Mouse (Mus musculus) forebrain, embryonic 15.5 days (tissue): ENCODE measurements around the gene Myl3. TPM values are rescaled to one million over a fixed set of nuclear protein-coding genes. Genes with fewer than 3 reads are reported as not detected.

ENCODE experiments used
- ATAC-seq: fragments of 200-750 bp; cut with Nextera tagmentation; replicated peaks from 2 replicates; pipeline ENCODE4 v1.8.0; 2017; ENCODE audit warnings: mild to moderate bottlenecking, moderate TSS enrichment, moderate library complexity
- H3K27ac ChIP-seq: fragments of 300-500 bp; sonication (generic); replicated peaks from 2 replicates; pipeline ENCODE4 v1.5.1; 2015; ENCODE audit warnings: mild to moderate bottlenecking, inconsistent platforms
- H3K27me3 ChIP-seq: fragments of 300-500 bp; sonication (generic); 2 replicates; pipeline ENCODE4 v1.6.1; 2015; ENCODE audit warnings: inconsistent platforms
- H3K36me3 ChIP-seq: fragments of 300-500 bp; sonication (generic); 2 replicates; pipeline ENCODE4 v1.6.1; 2015; ENCODE audit warnings: mild to moderate bottlenecking, inconsistent platforms
- H3K4me1 ChIP-seq: fragments of 300-500 bp; sonication (generic); 2 replicates; pipeline ENCODE4 v1.6.1; 2015; ENCODE audit warnings: inconsistent platforms
- H3K4me2 ChIP-seq: fragments of 300-500 bp; sonication (generic); replicated peaks from 2 replicates; pipeline ENCODE4 v1.6.1; 2015; ENCODE audit warnings: mild to moderate bottlenecking, inconsistent platforms
- H3K4me3 ChIP-seq: fragments of 300-500 bp; sonication (generic); 2 replicates; pipeline ENCODE4 v1.5.1; 2015; ENCODE audit warnings: mild to moderate bottlenecking, inconsistent platforms
- H3K9ac ChIP-seq: fragments of 300-500 bp; sonication (generic); replicated peaks from 2 replicates; pipeline ENCODE4 v1.6.1; 2015; ENCODE audit warnings: mild to moderate bottlenecking, inconsistent platforms
- H3K9me3 ChIP-seq: fragments of 300-500 bp; sonication (generic); 2 replicates; pipeline ENCODE4 v1.6.1; 2016; ENCODE audit warnings: inconsistent platforms
- WGBS: fragments of 180-500 bp; shearing (Covaris S2); methylation state at CpG from one replicate; pipeline ENCODE4 v1.1.7; 2015; ENCODE audit warnings: mixed read lengths; 5-methylcytosine and 5-hydroxymethylcytosine counted together
- polyA plus RNA-seq: library from polyadenylated mRNA; unstranded; fragments of >200 nt; fragmentation: Nextera tagmentation; extraction: Ambion mirVana; gene quantifications from 2 replicates; pipeline ENCODE4 v1.2.1, GENCODE M21; 2015

Myl3 gene
- polyA plus RNA-seq, 1 experiment from 2014 or later = 0.45 TPM

GRCm38 (mm10) chr9:110803294-110803693, 61.6 kb downstream of the Myl3 start:
- no peak overlapping the region for H3K4me3 ChIP-seq
- no peak overlapping the region for H3K27ac ChIP-seq
- WGBS = 73% methylated on average over 4 of the region's 4 CpGs
- no peak for ATAC-seq
- no peaks in the 10 kb centered on the region for H3K9me3 ChIP-seq
- no peaks in the 10 kb centered on the region for H3K27me3 ChIP-seq
- H3K36me3 ChIP-seq = no peaks in the 10 kb centered on the region
- H3K9ac ChIP-seq = no peak overlapping the region
- H3K4me2 ChIP-seq = no peak overlapping the region
- no peaks in the 10 kb centered on the region for H3K4me1 ChIP-seq

GRCm38 (mm10) chr9:110810051-110810450, 68.4 kb downstream of the Myl3 start:
- no peaks in the 10 kb centered on the region for H3K9me3 ChIP-seq
- H3K9ac ChIP-seq = no peak overlapping the region
- H3K27me3 ChIP-seq = no peaks in the 10 kb centered on the region
- H3K27ac ChIP-seq = no peak overlapping the region
- no peaks in the 10 kb centered on the region for H3K36me3 ChIP-seq
- whole genome bisulfite sequencing = 81% methylated on average over 4 of the region's 4 CpGs
- H3K4me1 ChIP-seq = no peaks in the 10 kb centered on the region
- H3K4me3 ChIP-seq = no peak overlapping the region
- no peak for ATAC-seq
- no peak overlapping the region for H3K4me2 ChIP-seq

GRCm38 (mm10) chr9:110813789-110814188, 72.1 kb downstream of the Myl3 start, which contains the start of gene Prss44:
Gene Prss44 (plus strand): TSS chr9:110813994.
- Histone ChIP-seq H3K27ac (no peak within 1 kb of the TSS), H3K4me3 (no peak within 1 kb of the TSS), H3K27me3 (no peaks in the 10 kb centered on the region), H3K9ac (no peak within 1 kb of the TSS), H3K4me2 (no peak within 1 kb of the TSS), H3K4me1 (no peaks in the 10 kb centered on the region), H3K9me3 (no peaks in the 10 kb centered on the region), H3K36me3 (no peaks in the 10 kb centered on the region)
- ATAC-seq = no peak
- WGBS = 71% methylated on average over 18 of the region's 18 CpGs

Other genes starting within 250 kb of the Myl3 start
- 36.2 and 36.7 TPM in 2 replicates for gene Setd2, start 209.3 kb upstream of the Myl3 start, polyA plus RNA-seq
- gene Nradd, start 117.4 kb upstream of the Myl3 start, polyA plus RNA-seq = 29.1 and 32.8 TPM in 2 replicates
- gene Nbeal2, start 87.7 kb upstream of the Myl3 start, polyA plus RNA-seq = 2.1 and 2.4 TPM in 2 replicates
- 120 and 130 TPM in 2 replicates for gene Ccdc12, start 85.4 kb upstream of the Myl3 start, polyA plus RNA-seq
- 6.3 and 7.0 TPM in 2 replicates for gene Pth1r, start 5.3 kb downstream of the Myl3 start, polyA plus RNA-seq
- gene Prss42, start 56.3 kb downstream of the Myl3 start, polyA plus RNA-seq = not detected in 2 replicates
- gene Prss44, start 72.1 kb downstream of the Myl3 start, polyA plus RNA-seq = not detected in 2 replicates
- not detected in 2 replicates for gene Prss43, start 84.8 kb downstream of the Myl3 start, polyA plus RNA-seq
- 0.20 TPM in 1 of 2 replicates, not detected in the other for gene Prss45, start 92.7 kb downstream of the Myl3 start, polyA plus RNA-seq
- gene Prss46, start 102.6 kb downstream of the Myl3 start, polyA plus RNA-seq = not detected in 2 replicates
- gene Prss50, start 116.1 kb downstream of the Myl3 start, polyA plus RNA-seq = 0.15 and 0.20 TPM in 2 replicates
- 0.60 and 0.74 TPM in 2 replicates for gene Als2cl, start 138.0 kb downstream of the Myl3 start, polyA plus RNA-seq
- 0.92 and 1.2 TPM in 2 replicates for gene Tmie, start 138.3 kb downstream of the Myl3 start, polyA plus RNA-seq
- not detected in 2 replicates for gene Fam240a, start 175.0 kb downstream of the Myl3 start, polyA plus RNA-seq
- not detected in 2 replicates for gene Tdgf1, start 204.3 kb downstream of the Myl3 start, polyA plus RNA-seq
- gene Lrrc2, start 209.7 kb downstream of the Myl3 start, polyA plus RNA-seq = 0.13 and 0.36 TPM in 2 replicates
- not detected in 2 replicates for gene Rtp3, start 248.7 kb downstream of the Myl3 start, polyA plus RNA-seq